Mouse (Mus musculus) thymus, postnatal 36 days (tissue): ENCODE data around the gene Gm9833.

Source experiments
- DNase-seq, 2 experiments: peaks; one replicate each; pipeline ENCODE4 v3.0.0; 2022; ENCODE audit warnings: mixed read lengths in 2 of 2

Gm9833 gene

GRCm38 (mm10) chr3:10123615-10124014 lies 35.7 kb downstream of the Gm9833 start:
- DNase-seq: no peak

GRCm38 (mm10) chr3:10124071-10124470 lies 36.2 kb downstream of the Gm9833 start:
- no peak for DNase-seq

GRCm38 (mm10) chr3:10125301-10125700 lies 37.4 kb downstream of the Gm9833 start:
- no peak for DNase-seq

GRCm38 (mm10) chr3:10126036-10126435 lies 38.1 kb downstream of the Gm9833 start:
- DNase-seq: no peak

DNA sequence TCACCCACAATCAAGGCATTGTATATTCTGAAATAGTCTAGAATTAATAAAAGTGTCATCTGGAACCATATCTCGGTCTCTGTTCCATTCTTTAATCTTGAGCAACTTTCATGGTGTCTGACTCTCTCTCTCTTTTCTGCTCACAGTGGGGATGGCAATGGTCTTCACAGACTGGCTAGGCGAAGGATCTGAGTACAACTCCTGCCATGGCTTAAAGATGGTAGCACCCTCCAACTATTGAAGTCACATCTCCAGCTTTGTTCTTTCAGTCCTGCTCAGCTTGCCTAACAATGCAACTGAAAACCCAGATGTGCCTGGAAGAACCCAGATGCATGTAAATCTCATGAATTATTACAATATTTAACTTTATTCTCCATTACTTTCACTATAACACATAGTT lies 38.6 kb downstream of the Gm9833 start:
- DNase-seq: no peak

GRCm38 (mm10) chr3:10126952-10127351 lies 39.0 kb downstream of the Gm9833 start:
- no peak for DNase-seq

DNA sequence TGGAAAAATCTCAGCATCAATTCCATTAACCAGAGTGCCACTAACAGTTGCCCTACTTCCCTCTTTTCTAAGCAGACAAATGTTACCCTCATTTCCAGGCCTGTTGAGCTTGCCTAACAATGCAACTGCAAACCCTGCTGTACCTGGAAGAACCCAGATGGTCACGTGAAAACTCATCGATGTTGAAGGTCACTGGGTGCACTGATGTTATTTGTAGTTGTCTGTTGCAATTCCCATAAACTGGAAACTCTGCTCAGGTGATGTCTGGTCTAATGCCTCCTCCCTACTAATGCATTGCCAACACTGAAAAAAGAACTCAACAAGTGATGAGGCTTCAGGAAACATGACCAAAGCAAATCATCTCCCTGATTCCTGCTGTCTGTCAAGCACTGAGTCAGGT lies 39.6 kb downstream of the Gm9833 start:
- DNase-seq: no peak
